Mouse (Mus musculus) ES-E14 (cell line): Measurements from ENCODE around the gene Flot1. TPM values are rescaled to one million over a fixed set of nuclear protein-coding genes. Genes with fewer than 3 reads are reported as not detected.

Experiments used
- DNase-seq: peaks from one replicate; pipeline ENCODE4 v3.0.0-alpha.2; 2013; ENCODE audit warnings: low read depth, low spot score
- H3K27ac ChIP-seq: 2 replicates; pipeline ENCODE4 v1.5.1; 2012; ENCODE audit warnings: low read depth, mild to moderate bottlenecking, low read length, moderate library complexity, mixed read lengths; ENCODE audit not compliant: poor library complexity, insufficient read depth, severe bottlenecking
- H3K36me3 ChIP-seq: 2 replicates; pipeline ENCODE4 v1.6.1; 2012; ENCODE audit warnings: mild to moderate bottlenecking, low read length, moderate library complexity, mixed read lengths; ENCODE audit not compliant: control insufficient read depth, poor library complexity, insufficient read depth, severe bottlenecking
- H3K4me1 ChIP-seq, 2 experiments: fragments of 150-350 bp in 1 of 2; sonication (generic) in 1 of 2; 2 replicates each; pipeline ENCODE4 v1.6.1; 2012; ENCODE audit warnings: low read length in 2 of 2, mild to moderate bottlenecking in 1 of 2, mixed read lengths in 1 of 2; ENCODE audit not compliant: control insufficient read depth in 2 of 2, insufficient read depth in 2 of 2, poor library complexity in 1 of 2
- H3K4me3 ChIP-seq, 2 experiments: fragments of 150-350 bp in 1 of 2; sonication (generic) in 1 of 2; 2 replicates each; pipeline ENCODE4 v1.5.1; 2012; ENCODE audit warnings: low read length in 2 of 2, low read depth in 1 of 2, mild to moderate bottlenecking in 1 of 2, mixed read lengths in 1 of 2; ENCODE audit not compliant: insufficient read depth in 1 of 2, poor library complexity in 1 of 2, severe bottlenecking in 1 of 2
- H3K9ac ChIP-seq: 2 replicates; pipeline ENCODE4 v1.6.1; 2012; ENCODE audit warnings: low read depth, mild to moderate bottlenecking, low read length, mixed read lengths; ENCODE audit not compliant: poor library complexity, insufficient read depth, severe bottlenecking
- H3K9me3 ChIP-seq: fragments of 150-350 bp; sonication (generic); 2 replicates; pipeline ENCODE4 v1.6.1; 2012; ENCODE audit warnings: low read depth, mild to moderate bottlenecking, low read length; ENCODE audit not compliant: control insufficient read depth, insufficient read depth
- CHD2 ChIP-seq: IDR thresholded peaks from 2 replicates; pipeline ENCODE4 v1.6.1; 2014; ENCODE audit warnings: mild to moderate bottlenecking, low read depth, low read length, inconsistent platforms
- HCFC1 ChIP-seq: IDR thresholded peaks from 2 replicates; pipeline ENCODE4 v1.6.1; 2012; ENCODE audit warnings: low read length, inconsistent platforms, borderline replicate concordance; ENCODE audit not compliant: insufficient read depth
- MAFK ChIP-seq: IDR thresholded peaks from 2 replicates; pipeline ENCODE4 v1.6.1; 2014; ENCODE audit warnings: mild to moderate bottlenecking, low read depth, low read length, inconsistent platforms; ENCODE audit not compliant: insufficient read depth
- ZC3H11A ChIP-seq: IDR thresholded peaks from 2 replicates; pipeline ENCODE4 v1.6.1; 2012; ENCODE audit warnings: low read depth, mild to moderate bottlenecking, inconsistent platforms, low read length, borderline replicate concordance
- ZNF384 ChIP-seq: IDR thresholded peaks from 2 replicates; pipeline ENCODE4 v1.6.1; 2012; ENCODE audit warnings: low read depth, low read length, inconsistent platforms
- in situ Hi-C, 2 experiments: fragments of 600-800 bp; cut with MboI; formaldehyde crosslinking; loops; one replicate each; pipeline ENCODE4 v1.15.1; 2025; ENCODE audit warnings: low sequenced_read_pairs in 2 of 2, inconsistent platforms in 1 of 2; ENCODE audit not compliant: unreplicated experiment in 2 of 2
- total RNA-seq: library from RNA; depleted of rRNA; stranded (reverse); fragments of 300-350 nt; gene quantifications from 2 replicates; pipeline ENCODE4 v1.2.3, GENCODE M21; 2012

Gene Flot1
- total RNA-seq, 1 experiment: 34.6 TPM

DNA sequence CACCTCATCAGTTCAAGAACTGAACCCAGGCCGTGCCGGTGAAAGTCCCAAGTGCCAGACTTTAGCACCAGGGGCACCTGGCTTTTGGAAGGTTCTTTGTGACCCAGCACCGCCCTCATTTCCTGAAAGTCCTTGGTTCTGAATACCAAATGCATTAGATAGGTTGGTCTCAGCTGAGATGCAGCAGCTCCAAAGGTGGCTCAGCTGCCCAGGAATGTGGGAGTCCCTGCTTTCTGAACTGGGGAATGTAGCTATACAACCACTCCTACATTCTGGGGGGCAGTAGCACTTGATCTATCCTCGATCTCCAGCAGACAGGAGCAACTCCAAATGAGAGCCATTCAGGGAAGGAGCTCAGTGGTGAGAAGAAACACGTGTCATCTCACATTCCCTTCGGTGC, 10.3 kb upstream of the Flot1 start:
- Histone ChIP-seq H3K4me3 (no peak overlapping the region), H3K27ac (no peak overlapping the region), H3K9me3 (no peaks in the 10 kb centered on the region), H3K4me1 (peaks cover 6 to 17% of the 10 kb centered on the region in 2 experiments), H3K36me3 (no peaks in the 10 kb centered on the region), H3K9ac (no peak overlapping the region)
- in situ Hi-C loops: no loop called here
- TF ChIP-seq ZC3H11A (no peak), MAFK (no peak), CHD2 (no peak), HCFC1 (no peak), ZNF384 (no peak)
- no peak for DNase-seq

- no peak for DNase-seq
- no peak for TF ChIP-seq CHD2
- no peak for TF ChIP-seq ZNF384
- no peak overlapping the region for H3K4me3 ChIP-seq
- H3K4me1 ChIP-seq: peaks cover 6 to 15% of the 10 kb centered on the region in 2 experiments
- no peaks in the 10 kb centered on the region for H3K9me3 ChIP-seq
- H3K36me3 ChIP-seq: no peaks in the 10 kb centered on the region
- in situ Hi-C loops: no loop called here
- H3K9ac ChIP-seq: no peak overlapping the region
- H3K27ac ChIP-seq: no peak overlapping the region
Observed at GRCm38 (mm10) chr17:35813245-35813647, 9.8 kb upstream of the Flot1 start.

DNA sequence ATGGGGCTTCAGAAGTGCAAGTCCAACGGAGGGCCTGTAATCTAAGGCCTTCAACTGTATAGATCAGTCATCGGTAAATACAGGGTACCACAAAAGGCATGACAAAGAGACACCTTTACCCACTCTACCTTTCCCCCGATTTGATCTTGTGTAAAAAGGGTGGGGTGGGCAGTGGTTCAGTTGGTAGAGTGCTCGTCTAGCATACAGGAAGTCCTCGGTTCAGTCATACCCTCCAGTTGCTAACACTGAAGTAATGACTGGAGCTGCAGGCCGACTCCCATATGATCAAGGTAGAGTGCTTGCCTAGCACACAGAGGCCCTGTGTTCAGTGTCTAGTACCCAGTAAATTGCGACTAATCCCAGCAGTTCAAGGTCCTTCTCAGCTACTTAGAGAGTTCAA, 9.4 kb upstream of the Flot1 start:
- TF ChIP-seq HCFC1 (no peak), ZC3H11A (no peak), ZNF384 (no peak), MAFK (no peak), CHD2 (no peak)
- no peak overlapping the region for H3K4me3 ChIP-seq
- in situ Hi-C loops: no loop called here
- DNase-seq: no peak
- no peak overlapping the region for H3K27ac ChIP-seq
- no peak overlapping the region for H3K9ac ChIP-seq
- H3K36me3 ChIP-seq: no peaks in the 10 kb centered on the region
- H3K4me1 ChIP-seq: peaks cover 5 to 12% of the 10 kb centered on the region in 2 experiments
- no peaks in the 10 kb centered on the region for H3K9me3 ChIP-seq

DNA sequence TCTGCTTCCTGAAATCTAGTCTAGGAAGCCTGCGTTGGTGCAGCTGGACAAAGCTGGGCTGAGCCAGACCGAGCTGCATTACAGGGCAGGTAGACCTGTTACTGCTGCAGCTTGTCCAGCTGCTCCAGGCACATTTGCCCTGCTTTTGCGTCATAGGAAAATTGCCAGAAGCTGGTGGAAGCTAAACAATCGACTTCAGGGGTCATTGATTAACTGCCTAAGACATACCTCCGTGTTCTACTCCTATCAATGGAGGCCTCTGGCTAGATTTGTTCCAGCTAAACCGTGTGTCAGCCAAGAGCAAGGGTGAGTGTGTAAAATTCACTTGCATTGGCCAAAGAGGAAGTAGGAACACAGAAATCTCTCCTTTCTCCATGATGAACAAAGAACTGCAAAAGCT, 8.4 kb upstream of the Flot1 start:
- in situ Hi-C loops: no loop called here
- Histone ChIP-seq H3K9me3 (no peaks in the 10 kb centered on the region), H3K4me1 (peaks cover 4 to 12% of the 10 kb centered on the region in 2 experiments; a peak in 3 of 4 replicates), H3K4me3 (no peak overlapping the region), H3K9ac (no peak overlapping the region), H3K27ac (no peak overlapping the region), H3K36me3 (no peaks in the 10 kb centered on the region)
- DNase-seq: no peak
- TF ChIP-seq ZNF384: no peak
- TF ChIP-seq HCFC1: no peak
- TF ChIP-seq ZC3H11A: no peak
- TF ChIP-seq CHD2: no peak
- TF ChIP-seq MAFK: no peak

DNA sequence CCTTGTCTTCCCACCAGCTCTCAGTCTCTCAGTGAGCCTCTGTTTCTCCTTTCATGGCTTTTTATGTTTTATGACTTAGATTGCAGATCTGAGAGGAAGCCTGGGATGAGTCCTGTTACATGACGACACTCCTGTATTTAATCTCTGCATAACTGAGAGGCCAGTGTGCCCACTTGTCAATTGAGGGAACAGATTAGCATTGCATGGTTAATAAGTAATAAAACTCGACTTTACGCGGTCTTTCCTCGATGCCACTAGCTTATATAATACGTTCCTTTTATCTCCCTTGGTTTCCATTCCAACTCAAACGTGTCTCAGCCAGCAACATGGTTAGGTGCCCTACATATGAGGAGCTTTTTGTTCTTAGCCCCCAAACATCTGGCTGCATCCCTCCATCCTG, 7.2 kb upstream of the Flot1 start:
- no peak for DNase-seq
- Histone ChIP-seq H3K4me3 (no peak overlapping the region), H3K27ac (no peak overlapping the region), H3K4me1 (peaks cover 4 to 12% of the 10 kb centered on the region in 2 experiments; a peak in 3 of 4 replicates), H3K9ac (no peak overlapping the region), H3K9me3 (no peaks in the 10 kb centered on the region), H3K36me3 (no peaks in the 10 kb centered on the region)
- no peak for TF ChIP-seq ZNF384
- no peak for TF ChIP-seq ZC3H11A
- TF ChIP-seq CHD2: no peak
- TF ChIP-seq MAFK: no peak
- TF ChIP-seq HCFC1: no peak
- in situ Hi-C loops: no loop called here
